Mouse (Mus musculus) hindbrain, embryonic 14.5 days (tissue): ENCODE data around the gene Kdm2b. TPM values are rescaled to one million over a fixed set of nuclear protein-coding genes. Genes with fewer than 3 reads are reported as not detected.

Source experiments
- ATAC-seq: fragments of 200-750 bp; cut with Nextera tagmentation; 2 replicates; pipeline ENCODE4 v1.8.0; 2017; ENCODE audit warnings: moderate number of reproducible peaks, mild to moderate bottlenecking, moderate TSS enrichment, moderate library complexity; ENCODE audit not compliant: low FRiP score
- DNase-seq: peaks from one replicate; pipeline ENCODE4 v3.0.0-alpha.2; 2015; ENCODE audit warnings: low spot score
- H3K27ac ChIP-seq: fragments of 300-500 bp; sonication (generic); 2 replicates; pipeline ENCODE4 v1.5.1; 2014; ENCODE audit warnings: mild to moderate bottlenecking, moderate library complexity
- H3K27me3 ChIP-seq: fragments of 300-500 bp; sonication (generic); 2 replicates; pipeline ENCODE4 v1.6.1; 2014; ENCODE audit warnings: mild to moderate bottlenecking, low read length, mixed read lengths; ENCODE audit not compliant: control insufficient read depth, insufficient read depth
- H3K36me3 ChIP-seq: fragments of 300-500 bp; sonication (generic); replicated peaks from 2 replicates; pipeline ENCODE4 v1.6.1; 2014; ENCODE audit not compliant: control insufficient read depth, insufficient read depth
- H3K4me1 ChIP-seq: fragments of 300-500 bp; sonication (generic); replicated peaks from 2 replicates; pipeline ENCODE4 v1.6.1; 2014; ENCODE audit warnings: antibody characterized with exemption, low read length, mixed read lengths; ENCODE audit not compliant: control insufficient read depth, insufficient read depth
- H3K4me2 ChIP-seq: fragments of 300-500 bp; sonication (generic); replicated peaks from 2 replicates; pipeline ENCODE4 v1.6.1; 2014; ENCODE audit warnings: mild to moderate bottlenecking, moderate library complexity
- H3K4me3 ChIP-seq: fragments of 300-500 bp; sonication (generic); replicated peaks from 2 replicates; pipeline ENCODE4 v1.5.1; 2014; ENCODE audit warnings: mild to moderate bottlenecking, low read length
- H3K9ac ChIP-seq: fragments of 300-500 bp; sonication (generic); 2 replicates; pipeline ENCODE4 v1.6.1; 2014
- H3K9me3 ChIP-seq: fragments of 300-500 bp; sonication (generic); 2 replicates; pipeline ENCODE4 v1.6.1; 2016; ENCODE audit warnings: low read length; ENCODE audit not compliant: control insufficient read depth
- WGBS: fragments of 180-500 bp; shearing (Covaris S2); extraction: QIAGEN DNeasy Blood & Tissue Kit; methylation state at CpG from one replicate; pipeline ENCODE4 v1.1.7; 2014; 5-methylcytosine and 5-hydroxymethylcytosine counted together
- polyA plus RNA-seq: library from polyadenylated mRNA; unstranded; fragments of >200 nt; fragmentation: Nextera tagmentation; extraction: Ambion mirVana; gene quantifications from 2 replicates; pipeline ENCODE4 v1.2.1, GENCODE M21; 2014

Kdm2b gene
- polyA plus RNA-seq, 1 experiment from 2014 or later = 87.1 TPM

GRCm38 (mm10) chr5:122926341-122926740, 63.3 kb downstream of the Kdm2b start:
- ATAC-seq (no peak), DNase-seq (no peak)
- no peaks in the 10 kb centered on the region for H3K9me3 ChIP-seq
- no peak overlapping the region for H3K9ac ChIP-seq
- no peaks in the 10 kb centered on the region for H3K4me1 ChIP-seq
- no peak overlapping the region for H3K4me3 ChIP-seq
- H3K4me2 ChIP-seq = no peak overlapping the region
- H3K27ac ChIP-seq = no peak overlapping the region
- 82% methylated on average over 3 of the region's 3 CpGs for WGBS
- no peaks in the 10 kb centered on the region for H3K36me3 ChIP-seq
- H3K27me3 ChIP-seq = no peaks in the 10 kb centered on the region

- no peak for ATAC-seq
- H3K36me3 ChIP-seq = no peaks in the 10 kb centered on the region
- peak overlapping the region; percentile 30 for H3K4me2 ChIP-seq
- peak; percentile 76 for DNase-seq
- no peak overlapping the region for H3K27ac ChIP-seq
- H3K4me1 ChIP-seq = no peaks in the 10 kb centered on the region
- H3K4me3 ChIP-seq = no peak overlapping the region
- H3K9me3 ChIP-seq = no peaks in the 10 kb centered on the region
- H3K27me3 ChIP-seq = no peaks in the 10 kb centered on the region
- no peak overlapping the region for H3K9ac ChIP-seq
- WGBS = 35% methylated on average over 7 of the region's 7 CpGs
Observed at GRCm38 (mm10) chr5:122925534-122925958, 64.1 kb downstream of the Kdm2b start.

GRCm38 (mm10) chr5:122923871-122924465, 65.7 kb downstream of the Kdm2b start:
- H3K9me3 ChIP-seq = no peaks in the 10 kb centered on the region
- 94% methylated on average over 10 of the region's 10 CpGs for WGBS
- H3K27ac ChIP-seq = no peak overlapping the region
- no peaks in the 10 kb centered on the region for H3K27me3 ChIP-seq
- ATAC-seq (no peak), DNase-seq (no peak)
- no peak overlapping the region for H3K4me2 ChIP-seq
- no peaks in the 10 kb centered on the region for H3K36me3 ChIP-seq
- no peaks in the 10 kb centered on the region for H3K4me1 ChIP-seq
- H3K9ac ChIP-seq = no peak overlapping the region
- H3K4me3 ChIP-seq = no peak overlapping the region

- no peak overlapping the region for H3K27ac ChIP-seq
- DNase-seq (no peak), ATAC-seq (no peak)
- H3K9me3 ChIP-seq = no peaks in the 10 kb centered on the region
- 93% methylated on average over 8 of the region's 8 CpGs for WGBS
- no peak overlapping the region for H3K4me2 ChIP-seq
- H3K36me3 ChIP-seq = no peaks in the 10 kb centered on the region
- no peaks in the 10 kb centered on the region for H3K27me3 ChIP-seq
- H3K9ac ChIP-seq = no peak overlapping the region
- no peaks in the 10 kb centered on the region for H3K4me1 ChIP-seq
- H3K4me3 ChIP-seq = no peak overlapping the region
Observed at GRCm38 (mm10) chr5:122921941-122922340, 67.7 kb downstream of the Kdm2b start.

GRCm38 (mm10) chr5:122920557-122920956, 69.1 kb downstream of the Kdm2b start:
- Histone ChIP-seq H3K36me3 (no peaks in the 10 kb centered on the region), H3K27me3 (no peaks in the 10 kb centered on the region), H3K4me1 (no peaks in the 10 kb centered on the region), H3K9me3 (no peaks in the 10 kb centered on the region), H3K27ac (no peak overlapping the region), H3K9ac (no peak overlapping the region), H3K4me2 (no peak overlapping the region), H3K4me3 (no peak overlapping the region)
- 89% methylated on average over 5 of the region's 5 CpGs for WGBS
- DNase-seq (no peak), ATAC-seq (no peak)

GRCm38 (mm10) chr5:122917982-122918711, 71.5 kb downstream of the Kdm2b start:
- no peaks in the 10 kb centered on the region for H3K27me3 ChIP-seq
- H3K27ac ChIP-seq = no peak overlapping the region
- ATAC-seq (no peak), DNase-seq (no peak)
- 65% methylated on average over 7 of the region's 7 CpGs for WGBS
- no peaks in the 10 kb centered on the region for H3K36me3 ChIP-seq
- H3K4me3 ChIP-seq = no peak overlapping the region
- no peak overlapping the region for H3K9ac ChIP-seq
- H3K4me2 ChIP-seq = no peak overlapping the region
- H3K9me3 ChIP-seq = no peaks in the 10 kb centered on the region
- H3K4me1 ChIP-seq = no peaks in the 10 kb centered on the region

GRCm38 (mm10) chr5:122916147-122916546, 73.5 kb downstream of the Kdm2b start:
- no peak overlapping the region for H3K4me2 ChIP-seq
- H3K4me3 ChIP-seq = no peak overlapping the region
- no peaks in the 10 kb centered on the region for H3K27me3 ChIP-seq
- H3K4me1 ChIP-seq = no peaks in the 10 kb centered on the region
- 92% methylated on average over 6 of the region's 6 CpGs for WGBS
- no peak overlapping the region for H3K9ac ChIP-seq
- no peak overlapping the region for H3K27ac ChIP-seq
- DNase-seq = no peak
- H3K9me3 ChIP-seq = no peaks in the 10 kb centered on the region
- H3K36me3 ChIP-seq = no peaks in the 10 kb centered on the region
- no peak for ATAC-seq

GRCm38 (mm10) chr5:122912863-122913262, 76.8 kb downstream of the Kdm2b start:
- no peak overlapping the region for H3K9ac ChIP-seq
- ATAC-seq (no peak), DNase-seq (no peak)
- no peaks in the 10 kb centered on the region for H3K4me1 ChIP-seq
- no peak overlapping the region for H3K4me3 ChIP-seq
- 94% methylated on average over 4 of the region's 4 CpGs for WGBS
- no peak overlapping the region for H3K27ac ChIP-seq
- H3K36me3 ChIP-seq = no peaks in the 10 kb centered on the region
- H3K9me3 ChIP-seq = no peaks in the 10 kb centered on the region
- H3K4me2 ChIP-seq = no peak overlapping the region
- H3K27me3 ChIP-seq = no peaks in the 10 kb centered on the region

- ATAC-seq (no peak), DNase-seq (no peak)
- no peak overlapping the region for H3K9ac ChIP-seq
- no peaks in the 10 kb centered on the region for H3K27me3 ChIP-seq
- no peaks in the 10 kb centered on the region for H3K4me1 ChIP-seq
- H3K36me3 ChIP-seq = no peaks in the 10 kb centered on the region
- H3K4me3 ChIP-seq = no peak overlapping the region
- no peak overlapping the region for H3K27ac ChIP-seq
- H3K4me2 ChIP-seq = no peak overlapping the region
- no peaks in the 10 kb centered on the region for H3K9me3 ChIP-seq
- whole genome bisulfite sequencing = 87% methylated on average over 18 of the region's 18 CpGs
Observed at GRCm38 (mm10) chr5:122909481-122909880, 80.1 kb downstream of the Kdm2b start.
